Mouse (Mus musculus): ENCODE results near the gene Sigirr. TPM values are rescaled to one million over a fixed set of nuclear protein-coding genes. Genes with fewer than 3 reads are reported as not detected.

Sigirr gene
- total and polyA plus RNA-seq, 3 experiments = 8.3 to 17.5 TPM; not detected in 1

DNA sequence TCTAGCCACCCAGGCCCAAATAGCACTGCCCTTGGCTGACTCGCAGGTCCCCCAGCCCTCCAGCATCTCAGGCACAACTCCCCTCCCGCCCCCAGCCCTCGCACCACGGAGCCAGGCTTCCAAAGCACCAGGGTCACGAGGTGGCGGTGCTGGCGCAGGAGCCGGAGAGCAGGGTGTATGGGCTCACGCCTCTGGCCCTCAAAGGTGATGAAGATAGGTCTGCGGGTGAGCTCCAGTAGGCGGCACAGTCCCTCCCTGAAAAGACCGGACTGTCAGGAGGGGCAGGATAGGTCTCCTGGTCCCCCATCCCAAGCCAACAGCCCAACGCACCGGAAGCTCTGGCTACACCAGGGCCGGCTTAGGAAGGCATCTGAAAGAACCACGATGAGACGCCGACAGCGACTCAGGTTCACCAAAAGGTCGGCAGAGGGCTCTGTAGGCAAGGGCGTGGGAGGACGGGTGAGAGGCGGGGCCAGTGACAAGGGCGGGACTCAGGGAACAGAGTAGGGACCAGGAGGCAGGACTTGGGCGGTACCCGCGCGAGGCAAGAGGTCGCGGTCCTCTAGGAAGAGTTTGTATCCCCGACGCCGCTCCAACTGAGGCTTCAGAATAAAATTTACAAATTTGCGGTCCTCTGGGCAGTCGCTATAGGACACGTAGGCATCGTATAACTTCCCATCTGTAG, 8.2 kb downstream of the Sigirr start (continued):
- TF ChIP-seq RCOR1 (IDR thresholded peaks at IDR 0.05; ENCODE audit: low read depth, low read length) (no peak), MYC (IDR thresholded peaks at IDR 0.05; ENCODE audit: low read depth, low read length) (no peak), ETS1 (IDR thresholded peaks at IDR 0.05; ENCODE audit: low read depth, low read length) (no peak), BHLHE40 (IDR thresholded peaks at IDR 0.05; ENCODE audit: borderline replicate concordance, low read depth, low read length) (no peak), USF1 (IDR thresholded peaks at IDR 0.05; ENCODE audit: low read depth, low read length) (no peak), ZC3H11A (IDR thresholded peaks at IDR 0.05; ENCODE audit: low read depth, low read length) (peak; percentile 85), ELF1 (IDR thresholded peaks at IDR 0.05; ENCODE audit: low read depth, low read length) (no peak), MEF2A (IDR thresholded peaks at IDR 0.05; ENCODE audit: extremely low read depth, insufficient replicate concordance, low read depth, low read length, poor library complexity, severe bottlenecking) (no peak), EP300 (IDR thresholded peaks at IDR 0.05; ENCODE audit: low read depth in 1 of 2, low read length in 2 of 2) (no peak), TCF12 (IDR thresholded peaks at IDR 0.05; ENCODE audit: low read depth, low read length) (0 out of 2 replicates have a peak, but pooled peaks have one; percentile 22), MYB (IDR thresholded peaks at IDR 0.05; ENCODE audit: low read depth, low read length) (no peak), KAT2A (conservative IDR thresholded peaks at IDR 0.05; ENCODE audit: low read depth, low read length) (no peak), TBP (IDR thresholded peaks at IDR 0.05; ENCODE audit: low read depth, low read length) (no peak), E2F4 (IDR thresholded peaks at IDR 0.05; ENCODE audit: borderline replicate concordance, low read depth, low read length) (no peak), MAFK (IDR thresholded peaks at IDR 0.05; ENCODE audit: borderline replicate concordance, low read depth, low read length) (no peak)

DNA sequence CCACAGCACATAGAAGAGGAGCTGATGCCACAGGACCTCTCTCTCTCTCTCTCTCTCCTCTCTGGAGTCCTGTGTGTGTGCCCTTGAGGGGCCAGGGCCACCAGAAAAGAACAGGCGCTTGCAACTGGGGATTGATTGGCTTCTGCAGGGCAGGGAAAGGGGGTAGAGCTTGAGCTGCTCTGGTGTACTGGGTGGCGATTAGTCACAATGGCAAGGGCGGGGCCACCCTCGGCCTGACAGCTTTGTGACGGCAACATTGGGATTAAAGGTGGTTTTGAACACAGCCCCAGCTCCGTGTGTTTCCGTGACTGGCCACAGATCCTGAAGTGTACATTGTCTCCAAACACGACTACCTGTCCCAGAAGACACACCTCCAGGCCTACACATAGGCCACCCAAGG, 10.1 kb downstream of the Sigirr start:
- H3K27me3 ChIP-seq (ENCODE audit: control insufficient read depth in 1 of 2, insufficient read depth in 2 of 2, low read length in 2 of 2) = no peaks in the 10 kb centered on the region

DNA sequence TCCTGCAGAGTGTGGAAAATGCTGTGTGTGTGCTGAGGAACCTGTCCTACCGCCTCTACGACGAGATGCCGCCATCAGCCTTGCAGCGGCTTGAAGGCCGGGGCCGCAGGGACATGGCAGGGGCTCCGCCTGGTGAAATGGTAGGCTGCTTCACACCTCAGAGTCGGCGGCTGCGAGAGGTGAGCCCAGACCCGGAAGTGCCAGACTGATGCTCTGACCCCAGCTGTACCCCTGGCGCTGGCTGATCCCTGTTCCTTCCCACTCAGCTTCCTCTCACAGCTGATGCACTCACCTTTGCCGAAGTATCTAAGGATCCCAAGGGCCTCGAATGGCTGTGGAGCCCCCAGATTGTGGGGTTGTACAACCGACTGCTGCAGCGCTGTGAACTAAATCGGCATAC, 11.9 kb downstream of the Sigirr start:
- H3K9ac ChIP-seq (ENCODE audit: control insufficient read depth, low read depth, low read length, poor library complexity, severe bottlenecking) = no peak overlapping the region
- H3K36me3 ChIP-seq (ENCODE audit: control insufficient read depth in 1 of 2, insufficient read depth in 2 of 2, low read length in 2 of 2) = peaks cover 0 to 3% of the 10 kb centered on the region in 2 experiments; a peak in 2 of 4 replicates
- H3K27ac ChIP-seq (ENCODE audit: control insufficient read depth, low read depth, low read length) = no peak overlapping the region
- H3K27me3 ChIP-seq (ENCODE audit: control insufficient read depth in 1 of 2, insufficient read depth in 2 of 2, low read length in 2 of 2) = no peaks in the 10 kb centered on the region
- H3K4me1 ChIP-seq (ENCODE audit: control insufficient read depth in 1 of 2, insufficient read depth in 2 of 2, low read length in 2 of 2) = peaks cover 0 to 4% of the 10 kb centered on the region in 2 experiments; a peak in 2 of 4 replicates
- H3K9me3 ChIP-seq (replicated peaks; ENCODE audit: insufficient read depth, low read length) = no peaks in the 10 kb centered on the region
- no peaks in the 10 kb centered on the region for H3K79me2 ChIP-seq (ENCODE audit: control insufficient read depth, insufficient read depth, low read length, poor library complexity)
- TF ChIP-seq JUND (IDR thresholded peaks at IDR 0.05; ENCODE audit: low read depth, low read length) = no peak
- DNase-seq (ENCODE audit: low read depth, low spot score) = no peak
- no peak overlapping the region for H3K4me3 ChIP-seq (ENCODE audit: control insufficient read depth in 1 of 2, insufficient read depth in 1 of 2, low read depth in 2 of 2, low read length in 2 of 2)

More for the DNA sequence above, 10.1 kb downstream of the Sigirr start:
- Histone ChIP-seq H3K9ac (ENCODE audit: control insufficient read depth, low read depth, low read length, poor library complexity, severe bottlenecking) (no peak overlapping the region), H3K27ac (ENCODE audit: control insufficient read depth, low read depth, low read length) (no peak overlapping the region), H3K36me3 (ENCODE audit: control insufficient read depth in 1 of 2, insufficient read depth in 2 of 2, low read length in 2 of 2) (peaks cover 0 to 3% of the 10 kb centered on the region in 2 experiments; a peak in 2 of 4 replicates), H3K9me3 (replicated peaks; ENCODE audit: insufficient read depth, low read length) (no peaks in the 10 kb centered on the region), H3K4me1 (ENCODE audit: control insufficient read depth in 1 of 2, insufficient read depth in 2 of 2, low read length in 2 of 2) (peaks cover 0 to 4% of the 10 kb centered on the region in 2 experiments; a peak in 2 of 4 replicates), H3K79me2 (ENCODE audit: control insufficient read depth, insufficient read depth, low read length, poor library complexity) (no peaks in the 10 kb centered on the region), H3K4me3 (ENCODE audit: control insufficient read depth in 1 of 2, insufficient read depth in 1 of 2, low read depth in 2 of 2, low read length in 2 of 2) (no peak overlapping the region)
- TF ChIP-seq POLR2A (IDR thresholded peaks at IDR 0.05; ENCODE audit: control insufficient read depth in 1 of 2, insufficient read depth in 1 of 2, low read depth in 1 of 2, low read length in 2 of 2, poor library complexity in 1 of 2) (no peak), NRF1 (IDR thresholded peaks at IDR 0.05; ENCODE audit: insufficient read depth, low read depth, low read length, poor library complexity, severe bottlenecking) (no peak)
- no peak for DNase-seq (ENCODE audit: low read depth, low spot score)
